Mouse (Mus musculus) heart, adult 8-10 months (tissue): ENCODE results near the gene Gabarapl2. TPM values are rescaled to one million over a fixed set of nuclear protein-coding genes. Genes with fewer than 3 reads are reported as not detected.

Experiments
- DNase-seq: peaks from one replicate; pipeline ENCODE4 v3.0.0; 2022; ENCODE audit warnings: low spot score
- total RNA-seq, 4 experiments: library from RNA; stranded (reverse); gene quantifications; 2 replicates each; pipeline ENCODE4 v1.2.4; 2022

The Gabarapl2 gene
- 100 to 1,000 TPM; 121 to 131 (median 122) TPM for total RNA-seq

GRCm38 (mm10) chr8:111940171-111941100, at the start of gene Gabarapl2:
Gene Gabarapl2 (plus strand): TSS chr8:111940703.
- DNase-seq = peak; percentile 95

GRCm38 (mm10) chr8:111890911-111891303, 49.6 kb upstream of the Gabarapl2 start:
- no peak for DNase-seq

GRCm38 (mm10) chr8:111891983-111892382, 48.5 kb upstream of the Gabarapl2 start:
- no peak for DNase-seq

GRCm38 (mm10) chr8:111892615-111893014, 47.9 kb upstream of the Gabarapl2 start:
- no peak for DNase-seq

GRCm38 (mm10) chr8:111894955-111895354, 45.5 kb upstream of the Gabarapl2 start:
- DNase-seq = no peak

GRCm38 (mm10) chr8:111898586-111898985, 41.9 kb upstream of the Gabarapl2 start:
- DNase-seq = no peak

GRCm38 (mm10) chr8:111902080-111902479, 38.4 kb upstream of the Gabarapl2 start:
- peak; percentile 29 for DNase-seq

GRCm38 (mm10) chr8:111905500-111906121, 34.9 kb upstream of the Gabarapl2 start:
- no peak for DNase-seq

GRCm38 (mm10) chr8:111909621-111910450, 30.7 kb upstream of the Gabarapl2 start, which contains the start of gene Chst5:
Gene Chst5 (minus strand): TSS chr8:111910447.
- DNase-seq = no peak

- no peak for DNase-seq
These were observed 28.9 kb upstream of the Gabarapl2 start for GRCm38 (mm10) chr8:111911572-111911971.

GRCm38 (mm10) chr8:111912860-111913432, 27.6 kb upstream of the Gabarapl2 start:
- DNase-seq = no peak

- no peak for DNase-seq
These were observed 20.8 kb upstream of the Gabarapl2 start for GRCm38 (mm10) chr8:111919663-111920062.

GRCm38 (mm10) chr8:111920971-111921370, 19.5 kb upstream of the Gabarapl2 start:
- no peak for DNase-seq

- DNase-seq = peak; percentile 63
These were observed 17.1 kb upstream of the Gabarapl2 start for GRCm38 (mm10) chr8:111923383-111923804.

GRCm38 (mm10) chr8:111924976-111925375, 15.5 kb upstream of the Gabarapl2 start:
- no peak for DNase-seq

GRCm38 (mm10) chr8:111929648-111930344, 10.7 kb upstream of the Gabarapl2 start:
- DNase-seq = no peak

- no peak for DNase-seq
These were observed 8.8 kb upstream of the Gabarapl2 start for GRCm38 (mm10) chr8:111931721-111932120.

GRCm38 (mm10) chr8:111932580-111933336, 7.7 kb upstream of the Gabarapl2 start:
- DNase-seq = peak; percentile 59

GRCm38 (mm10) chr8:111933348-111934076, 7.0 kb upstream of the Gabarapl2 start, which contains the start of gene Tmem231:
Gene Tmem231 (minus strand): TSS chr8:111933881.
- DNase-seq = peak; percentile 85
